Mouse (Mus musculus): ENCODE measurements around the gene Vmn2r113.
"Not testable (repeated sequence)": the region's sequence is repeated elsewhere in the genome, so short reads cannot be mapped to it uniquely, and the experiment has no call there.

Gene Vmn2r113

GRCm38 (mm10) chr17:22942684-22943083 is at the start of gene Vmn2r113:
Vmn2r113 (plus strand) TSS chr17:22942984.
- DNase-seq (ENCODE audit: low read depth, low spot score), result not testable (repeated sequence)

Measured in c-Kit-negative CD71-positive TER-119-positive erythroid progenitor cells, embryonic 14.5 days (primary cell).